Mouse (Mus musculus) cerebellum, adult 2 months (tissue): ENCODE data around the gene Lama2.

ENCODE experiments used
- CTCF ChIP-seq: fragments of 200-500 bp; IDR thresholded peaks from 2 replicates; pipeline ENCODE4 v1.5.1; 2011; ENCODE audit warnings: low read depth, mild to moderate bottlenecking, control low read depth, low read length, moderate library complexity, borderline replicate concordance; ENCODE audit not compliant: insufficient read depth
- POLR2A ChIP-seq: fragments of 200-500 bp; IDR thresholded peaks from 2 replicates; pipeline ENCODE4 v1.6.1; 2011; ENCODE audit warnings: low read length, control low read depth, borderline replicate concordance; ENCODE audit not compliant: insufficient read depth

- TF ChIP-seq POLR2A: no peak
- no peak for TF ChIP-seq CTCF
Measured at GRCm38 (mm10) chr10:27307444-27307843, 312.1 kb downstream of the Lama2 start.
